Comparison of ENCODE assay signal across 9 mouse cellular contexts in genomic region chr7:118443371-118443770, GRCm38 (mm10). TPM values are rescaled to one million over a fixed set of nuclear protein-coding genes. Genes with fewer than 3 reads are reported as not detected.
DNase-seq lines count a peak whose midpoint lies in the region.
"Had no signal": no experiment of that assay in that cellular context is flagged by ENCODE, and none has a peak within 500 bp of the region (broad histone marks: within the 10 kb centered on the region; RNA-seq: fewer than 3 reads in every experiment).

No protein-coding gene starts in this region.

- intact Hi-C loops in left cerebral cortex, postnatal 14 days (cut with DNase I): no loop called here

- peak; percentile 26 to 40 for DNase-seq in cerebellum, postnatal 10 days
- no peak for DNase-seq in cerebellum, postnatal 36 days
- DNase-seq in right cerebral cortex, adult 18-20 months: peak; percentile 49
- no peak for DNase-seq in right cerebral cortex, postnatal 25 days
- DNase-seq in left cerebral cortex, postnatal 14 days (ENCODE audit: low spot score in 2 of 2): peak; percentile 52 to 66
- no peak for DNase-seq in spleen, postnatal 36 days (ENCODE audit: low spot score in 2 of 2)
- no peak for DNase-seq in kidney, postnatal 10 days
- DNase-seq in ovary, postnatal 14 days (ENCODE audit: low spot score): no peak
- DNase-seq: adrenal gland, postnatal 10 days had no signal

RNA-seq across cellular contexts. Expression of gene Syt17, which starts 4.7 kb away (rescaled TPM):
- 10 to 100 TPM; 61.8 to 68.6 TPM for total RNA-seq in left cerebral cortex, postnatal 14 days (2021)

RNA-seq across cellular contexts. Expression of gene Itpripl2, which starts 48.4 kb away (rescaled TPM):
- total RNA-seq in left cerebral cortex, postnatal 14 days (2021): 1 to 10 TPM; 4.0 to 4.3 TPM

Comparison
In these comparisons a context has a peak if more than half of its experiments do, and no peak if none do; other contexts are left out.
1. DNase-seq: peak in cerebellum, postnatal 10 days (2 of 2), right cerebral cortex, adult 18-20 months (single experiment) and left cerebral cortex, postnatal 14 days (2 of 2); none in cerebellum, postnatal 36 days (0 of 2), right cerebral cortex, postnatal 25 days (single experiment), spleen, postnatal 36 days (0 of 2), kidney, postnatal 10 days (single experiment) and ovary, postnatal 14 days (single experiment).